Mouse (Mus musculus) hindbrain, embryonic 12.5 days (tissue): Measurements from ENCODE around the gene Pnkd. TPM values are rescaled to one million over a fixed set of nuclear protein-coding genes. Genes with fewer than 3 reads are reported as not detected.

Source experiments
- ATAC-seq: fragments of 200-750 bp; cut with Nextera tagmentation; 2 replicates; pipeline ENCODE4 v1.8.0; 2017; ENCODE audit warnings: moderate TSS enrichment; ENCODE audit not compliant: low FRiP score
- H3K27ac ChIP-seq: fragments of 300-500 bp; sonication (generic); 2 replicates; pipeline ENCODE4 v1.5.1; 2016; ENCODE audit warnings: mild to moderate bottlenecking
- H3K27me3 ChIP-seq: fragments of 300-500 bp; sonication (generic); 2 replicates; pipeline ENCODE4 v1.6.1; 2016; ENCODE audit warnings: mild to moderate bottlenecking
- H3K36me3 ChIP-seq: fragments of 300-500 bp; sonication (generic); 2 replicates; pipeline ENCODE4 v1.6.1; 2016; ENCODE audit warnings: mild to moderate bottlenecking
- H3K4me1 ChIP-seq: fragments of 300-500 bp; sonication (generic); 2 replicates; pipeline ENCODE4 v1.6.1; 2016
- H3K4me2 ChIP-seq: fragments of 300-500 bp; sonication (generic); replicated peaks from 2 replicates; pipeline ENCODE4 v1.6.1; 2016; ENCODE audit warnings: mild to moderate bottlenecking
- H3K4me3 ChIP-seq: fragments of 300-500 bp; sonication (generic); 2 replicates; pipeline ENCODE4 v1.5.1; 2016; ENCODE audit warnings: mild to moderate bottlenecking
- H3K9ac ChIP-seq: fragments of 300-500 bp; sonication (generic); 2 replicates; pipeline ENCODE4 v1.6.1; 2016; ENCODE audit warnings: mild to moderate bottlenecking, moderate library complexity
- H3K9me3 ChIP-seq: fragments of 300-500 bp; sonication (generic); replicated peaks from 2 replicates; pipeline ENCODE4 v1.6.1; 2016; ENCODE audit warnings: mild to moderate bottlenecking
- WGBS: fragments of 180-500 bp; shearing (Covaris S2); methylation state at CpG from one replicate; pipeline ENCODE4 v1.1.7; 2016; 5-methylcytosine and 5-hydroxymethylcytosine counted together
- polyA plus RNA-seq: library from polyadenylated mRNA; unstranded; fragments of >200 nt; fragmentation: Nextera tagmentation; extraction: Ambion mirVana; gene quantifications from 2 replicates; pipeline ENCODE4 v1.2.1, GENCODE M21; 2016

Gene Pnkd
- 94.0 and 97.8 TPM in 2 replicates for polyA plus RNA-seq

- peak within 1 kb of the TSS; percentile 87 for H3K4me2 ChIP-seq
- H3K27ac ChIP-seq = peak within 1 kb of the TSS; percentile 75
- H3K9ac ChIP-seq = peak within 1 kb of the TSS; percentile 89
- H3K9me3 ChIP-seq = no peaks in the 10 kb centered on the region
- H3K4me1 ChIP-seq = peaks cover 20% of the 10 kb centered on the region
- H3K27me3 ChIP-seq = no peaks in the 10 kb centered on the region
- WGBS = under 1% methylated on average over 56 of the region's 56 CpGs
- peaks cover 44% of the 10 kb centered on the region for H3K36me3 ChIP-seq
- peak; percentile 98 for ATAC-seq
- peak within 1 kb of the TSS; percentile 78 for H3K4me3 ChIP-seq
Measured at GRCm38 (mm10) chr1:74284543-74285160, at the start of gene Pnkd, which contains the start of gene Aamp. Gene Pnkd, plus strand, starts transcription at chr1:74284930. Gene Aamp, minus strand, starts transcription at chr1:74284738.

DNA sequence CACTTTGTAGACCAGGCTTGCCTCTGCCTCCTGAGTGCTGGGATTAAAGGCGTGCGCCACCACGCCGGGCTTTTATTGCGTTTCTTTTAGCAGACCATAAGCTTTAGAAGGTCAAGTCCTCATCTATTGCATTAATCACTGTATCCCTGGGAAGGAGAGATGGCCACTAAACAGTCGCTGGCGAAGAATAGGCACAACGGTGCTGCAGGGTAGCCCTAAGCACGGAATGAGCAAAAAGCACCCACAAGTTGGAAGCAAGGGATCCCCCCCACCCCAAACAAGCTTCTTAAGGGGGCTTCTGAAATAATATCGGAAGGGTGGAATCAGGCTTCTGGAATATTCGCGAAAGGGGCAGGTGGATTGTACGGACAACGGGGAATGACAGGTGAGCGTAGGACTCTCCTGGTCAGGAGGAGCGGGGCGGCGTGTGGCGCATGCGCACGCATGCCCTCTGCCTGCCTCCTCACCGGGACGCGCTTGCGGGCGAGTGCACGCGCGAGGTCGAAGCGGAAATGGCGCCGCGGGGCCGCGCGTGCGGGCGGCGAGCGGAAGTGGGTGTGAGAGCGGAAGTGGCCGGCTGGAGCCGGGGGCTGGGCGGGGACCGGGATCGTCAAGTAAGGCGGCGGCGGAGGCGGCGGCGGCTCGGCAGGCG is 48.7 kb upstream of the Pnkd start, which contains the start of gene Arpc2:
Gene Arpc2, plus strand, starts transcription at position 147 of the 652 bp plus-strand sequence.
- WGBS = under 1% methylated on average over 54 of the region's 55 CpGs
- peak within 1 kb of the TSS; percentile 95 for H3K9ac ChIP-seq
- H3K4me1 ChIP-seq = peaks cover 32% of the 10 kb centered on the region
- H3K4me2 ChIP-seq = peak within 1 kb of the TSS; percentile 82
- no peaks in the 10 kb centered on the region for H3K9me3 ChIP-seq
- no peaks in the 10 kb centered on the region for H3K27me3 ChIP-seq
- peak; percentile 95 for ATAC-seq
- H3K4me3 ChIP-seq = peak within 1 kb of the TSS; percentile 76
- H3K36me3 ChIP-seq = no peaks in the 10 kb centered on the region
- peak within 1 kb of the TSS; percentile 89 for H3K27ac ChIP-seq

GRCm38 (mm10) chr1:74236590-74237317 is 48.0 kb upstream of the Pnkd start:
- H3K4me3 ChIP-seq = peak overlapping the region; percentile 76
- under 1% methylated on average over 44 of the region's 57 CpGs for WGBS
- peak overlapping the region; percentile 95 for H3K9ac ChIP-seq
- peak overlapping the region; percentile 82 for H3K4me2 ChIP-seq
- H3K27ac ChIP-seq = peak overlapping the region; percentile 89
- peaks cover 32% of the 10 kb centered on the region for H3K4me1 ChIP-seq
- H3K9me3 ChIP-seq = no peaks in the 10 kb centered on the region
- H3K27me3 ChIP-seq = no peaks in the 10 kb centered on the region
- no peaks in the 10 kb centered on the region for H3K36me3 ChIP-seq
- ATAC-seq = peak; percentile 84

GRCm38 (mm10) chr1:74237671-74238070 is 47.1 kb upstream of the Pnkd start:
- Histone ChIP-seq H3K4me2 (peak overlapping the region; percentile 82), H3K4me1 (peaks cover 32% of the 10 kb centered on the region), H3K36me3 (no peaks in the 10 kb centered on the region), H3K27ac (no peak overlapping the region), H3K9ac (peak overlapping the region; percentile 95), H3K27me3 (no peaks in the 10 kb centered on the region), H3K4me3 (peak overlapping the region; percentile 76), H3K9me3 (no peaks in the 10 kb centered on the region)
- WGBS = 56% methylated on average over 5 of the region's 5 CpGs
- no peak for ATAC-seq

- Histone ChIP-seq H3K4me2 (peak overlapping the region; percentile 82), H3K9ac (peak overlapping the region; percentile 95; the same call in 1 of the 2 replicates), H3K4me3 (peak overlapping the region; percentile 76), H3K36me3 (no peaks in the 10 kb centered on the region), H3K27me3 (no peaks in the 10 kb centered on the region), H3K4me1 (peaks cover 32% of the 10 kb centered on the region), H3K27ac (no peak overlapping the region), H3K9me3 (no peaks in the 10 kb centered on the region)
- WGBS = 92% methylated on average over 1 of the region's 1 CpGs
- ATAC-seq = no peak
Measured at GRCm38 (mm10) chr1:74238136-74238535, 46.6 kb upstream of the Pnkd start.

- Histone ChIP-seq H3K4me3 (no peak overlapping the region), H3K4me2 (no peak overlapping the region; the same call in 1 of the 2 replicates), H3K36me3 (no peaks in the 10 kb centered on the region), H3K27ac (no peak overlapping the region), H3K27me3 (no peaks in the 10 kb centered on the region), H3K9me3 (no peaks in the 10 kb centered on the region), H3K9ac (0 out of 2 replicates have a peak overlapping the region, but pooled peaks have one; percentile 23), H3K4me1 (peaks cover 32% of the 10 kb centered on the region)
- WGBS = 74% methylated on average over 7 of the region's 7 CpGs
- ATAC-seq = no peak
Measured at GRCm38 (mm10) chr1:74239162-74239561, 45.6 kb upstream of the Pnkd start.

GRCm38 (mm10) chr1:74239618-74240017 is 45.1 kb upstream of the Pnkd start:
- Histone ChIP-seq H3K4me1 (peaks cover 32% of the 10 kb centered on the region), H3K27me3 (no peaks in the 10 kb centered on the region), H3K36me3 (no peaks in the 10 kb centered on the region), H3K4me2 (no peak overlapping the region), H3K27ac (no peak overlapping the region), H3K9me3 (no peaks in the 10 kb centered on the region), H3K4me3 (no peak overlapping the region), H3K9ac (no peak overlapping the region)
- ATAC-seq = no peak
- WGBS = 66% methylated on average over 11 of the region's 11 CpGs

DNA sequence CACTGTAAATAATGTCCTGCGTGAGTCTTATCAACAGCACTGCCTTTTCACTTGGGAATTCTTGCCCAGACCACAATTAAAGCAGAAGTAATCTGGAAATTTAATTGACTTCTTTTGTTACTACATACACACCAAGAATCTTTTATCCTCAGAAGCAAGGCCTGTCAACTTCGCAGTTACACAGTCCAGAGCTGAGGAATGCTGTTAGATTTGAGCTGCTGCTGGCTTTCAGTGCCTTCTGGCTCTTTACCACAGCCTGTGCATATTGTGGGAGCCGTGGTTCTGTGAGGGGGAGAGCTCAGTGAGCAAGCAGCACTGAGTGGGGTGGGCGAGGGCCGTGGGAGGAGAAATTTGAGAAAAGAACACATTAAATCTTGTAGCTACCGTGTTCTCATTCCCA is 44.4 kb upstream of the Pnkd start:
- WGBS = 76% methylated on average over 6 of the region's 6 CpGs

GRCm38 (mm10) chr1:74240832-74241231 is 43.9 kb upstream of the Pnkd start:
- 86% methylated on average over 4 of the region's 4 CpGs for WGBS
- H3K4me2 ChIP-seq = no peak overlapping the region
- H3K27me3 ChIP-seq = no peaks in the 10 kb centered on the region
- no peak overlapping the region for H3K4me3 ChIP-seq
- no peaks in the 10 kb centered on the region for H3K36me3 ChIP-seq
- no peak overlapping the region for H3K27ac ChIP-seq
- H3K9ac ChIP-seq = no peak overlapping the region
- no peaks in the 10 kb centered on the region for H3K9me3 ChIP-seq
- ATAC-seq = no peak
- H3K4me1 ChIP-seq = peaks cover 32% of the 10 kb centered on the region

More for the DNA sequence above, 44.4 kb upstream of the Pnkd start:
- no peak for ATAC-seq
- H3K4me3 ChIP-seq = no peak overlapping the region
- H3K27me3 ChIP-seq = no peaks in the 10 kb centered on the region
- H3K36me3 ChIP-seq = no peaks in the 10 kb centered on the region
- H3K4me2 ChIP-seq = no peak overlapping the region
- H3K9ac ChIP-seq = no peak overlapping the region
- H3K9me3 ChIP-seq = no peaks in the 10 kb centered on the region
- H3K4me1 ChIP-seq = peaks cover 32% of the 10 kb centered on the region
- no peak overlapping the region for H3K27ac ChIP-seq

- no peak overlapping the region for H3K4me3 ChIP-seq
- WGBS = 92% methylated on average over 2 of the region's 2 CpGs
- no peaks in the 10 kb centered on the region for H3K9me3 ChIP-seq
- H3K27ac ChIP-seq = no peak overlapping the region
- 0 out of 2 replicates have a peak, but pooled peaks cover under 1% of the 10 kb centered on the region for H3K4me1 ChIP-seq
- no peak overlapping the region for H3K9ac ChIP-seq
- H3K36me3 ChIP-seq = peaks cover 19% of the 10 kb centered on the region
- ATAC-seq = no peak
- no peak overlapping the region for H3K4me2 ChIP-seq
- no peaks in the 10 kb centered on the region for H3K27me3 ChIP-seq
Measured at GRCm38 (mm10) chr1:74245525-74245924, 39.2 kb upstream of the Pnkd start.

GRCm38 (mm10) chr1:74248799-74249198 is 35.9 kb upstream of the Pnkd start:
- Histone ChIP-seq H3K4me1 (no peaks in the 10 kb centered on the region), H3K4me2 (no peak overlapping the region), H3K27ac (no peak overlapping the region), H3K4me3 (no peak overlapping the region), H3K36me3 (peaks cover 45% of the 10 kb centered on the region), H3K9me3 (no peaks in the 10 kb centered on the region), H3K27me3 (no peaks in the 10 kb centered on the region), H3K9ac (no peak overlapping the region)
- ATAC-seq = no peak
- WGBS = 83% methylated on average over 1 of the region's 1 CpGs

GRCm38 (mm10) chr1:74249331-74249980 is 35.3 kb upstream of the Pnkd start:
- Histone ChIP-seq H3K27ac (no peak overlapping the region), H3K36me3 (peaks cover 45% of the 10 kb centered on the region), H3K4me3 (no peak overlapping the region), H3K4me1 (no peaks in the 10 kb centered on the region), H3K4me2 (no peak overlapping the region), H3K9ac (no peak overlapping the region), H3K27me3 (no peaks in the 10 kb centered on the region), H3K9me3 (no peaks in the 10 kb centered on the region)
- no peak for ATAC-seq
- 80% methylated on average over 5 of the region's 5 CpGs for WGBS
